Mouse (Mus musculus): ENCODE measurements at regions not wholly inside any gene's neighbourhood (a gene's known extent, or its start where the extent isn't known, plus 50 kb on each side); places are given as distances from the start of the nearest gene placed in this dataset.
A peak's percentile ranks its signal among the peaks of the same experiment; 100 is the strongest.

GRCm38 (mm10) chr1:73797858-73798257, 326.4 kb downstream of the Tns1 start:
- DNase-seq (ENCODE audit: low spot score) = no peak

- DNase-seq (ENCODE audit: low spot score) = no peak
Observed at GRCm38 (mm10) chr1:73797413-73797812, 326.8 kb downstream of the Tns1 start.

DNA sequence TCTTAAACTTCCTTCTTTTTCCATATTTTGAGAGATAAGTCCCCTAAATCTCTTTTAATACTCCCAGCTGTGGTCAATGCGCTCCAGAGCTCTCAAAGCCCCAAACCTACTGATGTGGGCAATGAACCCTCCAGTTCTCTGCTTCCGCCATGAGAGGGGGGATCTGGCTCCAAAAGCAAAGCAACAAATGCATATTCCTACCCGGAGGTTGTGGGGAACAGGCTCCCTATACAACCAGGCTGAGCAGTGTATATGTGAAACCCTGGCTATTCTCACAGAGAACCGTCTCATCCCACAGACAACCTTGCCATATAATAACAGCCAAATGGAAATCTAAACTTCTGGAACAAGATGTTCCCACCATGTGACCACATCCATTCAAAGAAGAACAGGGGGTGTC, 330.4 kb downstream of the Tns1 start:
- DNase-seq (ENCODE audit: low spot score) = no peak

GRCm38 (mm10) chr1:73793256-73793655, 331.0 kb downstream of the Tns1 start:
- no peak for DNase-seq (ENCODE audit: low spot score)

DNA sequence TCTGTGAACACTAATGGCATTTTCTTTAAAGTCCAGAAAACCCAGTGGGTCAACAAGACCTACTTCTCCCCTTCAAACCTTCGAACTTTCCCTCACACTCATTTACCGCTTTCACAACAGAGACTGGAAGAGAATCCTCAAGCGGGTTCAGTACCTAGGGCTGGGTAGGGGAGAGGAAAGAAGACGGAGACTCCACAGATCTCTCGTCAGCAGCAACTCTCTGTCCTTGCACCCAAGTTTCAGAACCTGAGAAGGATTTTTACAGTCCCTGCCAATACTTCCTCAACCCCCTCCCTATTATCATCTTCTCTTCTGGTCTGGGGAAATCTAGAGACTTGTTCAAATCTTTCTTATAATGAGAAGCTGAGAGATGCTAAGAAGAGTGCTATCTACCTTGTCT, 331.9 kb downstream of the Tns1 start:
- no peak for DNase-seq (ENCODE audit: low spot score)

DNA sequence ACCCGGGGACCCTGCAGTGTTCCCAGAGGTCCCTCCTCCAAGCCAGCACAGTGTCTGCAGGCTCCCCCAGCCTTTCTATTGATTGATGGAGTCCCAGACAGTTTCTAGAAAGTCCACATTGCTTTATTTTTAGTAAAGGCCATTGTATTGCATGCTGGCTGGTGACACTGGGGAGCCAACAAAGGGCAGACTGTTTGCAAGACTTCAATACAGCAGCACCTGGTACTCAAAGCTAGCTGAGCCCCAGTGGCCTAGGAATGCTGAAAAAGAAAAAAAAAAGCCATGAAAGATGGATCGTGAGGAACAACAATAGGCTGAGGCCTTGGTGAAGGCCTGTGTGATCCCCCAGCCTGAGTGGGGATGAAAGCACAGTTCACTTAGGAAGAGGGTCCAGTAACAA, 336.6 kb downstream of the Tns1 start:
- DNase-seq (ENCODE audit: low spot score) = no peak

- DNase-seq (ENCODE audit: low spot score) = no peak
Observed at GRCm38 (mm10) chr1:73787224-73787623, 337.0 kb downstream of the Tns1 start.

DNA sequence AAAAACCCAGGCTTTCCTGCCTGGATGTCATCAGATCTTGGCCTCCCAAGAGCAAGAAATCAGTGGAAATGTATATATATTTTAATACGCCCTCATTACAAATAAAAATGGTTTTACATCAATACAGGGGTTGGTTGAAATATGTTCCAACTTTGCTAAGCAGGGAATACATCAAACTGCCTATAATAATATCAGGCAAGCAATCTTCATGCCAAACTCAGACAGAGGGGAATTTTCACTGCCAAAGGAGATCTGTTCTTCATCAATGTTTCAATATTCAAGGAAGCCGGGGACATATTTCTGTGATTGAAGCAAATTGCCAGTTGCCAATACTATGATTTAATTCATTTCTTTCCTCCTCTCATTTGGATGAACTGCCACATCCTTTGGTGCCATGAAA, 340.9 kb downstream of the Tns1 start:
- DNase-seq (ENCODE audit: low spot score) = no peak

GRCm38 (mm10) chr1:73782871-73783270, 341.4 kb downstream of the Tns1 start:
- no peak for DNase-seq (ENCODE audit: low spot score)

DNA sequence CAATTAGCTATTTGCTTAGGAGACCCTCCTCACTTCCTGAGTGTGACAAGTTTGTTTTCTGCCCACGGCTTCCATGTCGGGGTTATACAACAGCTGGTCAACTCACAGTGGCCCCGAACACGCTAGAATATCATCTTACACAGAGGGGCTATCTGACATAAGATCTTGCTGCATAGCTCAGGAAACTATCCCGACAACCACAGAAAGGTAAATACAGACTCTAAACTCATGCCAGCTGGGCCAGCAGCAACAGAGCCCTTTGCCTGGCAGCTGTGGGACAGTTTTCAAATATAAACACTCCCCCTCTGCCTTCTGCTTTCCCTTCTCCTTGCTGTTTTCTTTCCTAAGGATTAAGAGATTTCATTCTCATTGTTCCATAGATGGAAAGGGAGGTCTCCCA, 352.5 kb downstream of the Tns1 start:
- DNase-seq (ENCODE audit: low spot score) = no peak

DNA sequence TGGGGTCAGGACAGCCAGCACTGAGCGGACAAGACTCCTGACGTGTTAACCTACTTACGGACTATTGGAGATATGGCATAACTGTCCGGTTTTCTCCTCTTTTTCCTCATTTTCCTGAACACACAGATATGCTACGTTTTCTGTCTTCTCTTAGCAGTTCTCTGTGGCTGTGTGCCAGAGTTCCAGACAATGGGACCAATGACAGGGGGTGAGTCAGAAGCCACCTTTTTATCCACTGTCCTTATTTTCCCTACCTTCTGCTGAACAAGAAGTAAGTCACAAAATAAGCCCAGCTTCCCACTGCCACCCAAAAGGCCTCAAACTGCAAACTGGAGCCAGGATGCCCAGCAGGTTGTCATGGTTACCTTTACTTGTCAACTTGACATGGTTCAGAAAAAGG, 353.6 kb downstream of the Tns1 start:
- no peak for DNase-seq (ENCODE audit: low spot score)

- no peak for DNase-seq (ENCODE audit: low spot score)
Observed at GRCm38 (mm10) chr1:73764611-73765333, 359.5 kb downstream of the Tns1 start.

DNA sequence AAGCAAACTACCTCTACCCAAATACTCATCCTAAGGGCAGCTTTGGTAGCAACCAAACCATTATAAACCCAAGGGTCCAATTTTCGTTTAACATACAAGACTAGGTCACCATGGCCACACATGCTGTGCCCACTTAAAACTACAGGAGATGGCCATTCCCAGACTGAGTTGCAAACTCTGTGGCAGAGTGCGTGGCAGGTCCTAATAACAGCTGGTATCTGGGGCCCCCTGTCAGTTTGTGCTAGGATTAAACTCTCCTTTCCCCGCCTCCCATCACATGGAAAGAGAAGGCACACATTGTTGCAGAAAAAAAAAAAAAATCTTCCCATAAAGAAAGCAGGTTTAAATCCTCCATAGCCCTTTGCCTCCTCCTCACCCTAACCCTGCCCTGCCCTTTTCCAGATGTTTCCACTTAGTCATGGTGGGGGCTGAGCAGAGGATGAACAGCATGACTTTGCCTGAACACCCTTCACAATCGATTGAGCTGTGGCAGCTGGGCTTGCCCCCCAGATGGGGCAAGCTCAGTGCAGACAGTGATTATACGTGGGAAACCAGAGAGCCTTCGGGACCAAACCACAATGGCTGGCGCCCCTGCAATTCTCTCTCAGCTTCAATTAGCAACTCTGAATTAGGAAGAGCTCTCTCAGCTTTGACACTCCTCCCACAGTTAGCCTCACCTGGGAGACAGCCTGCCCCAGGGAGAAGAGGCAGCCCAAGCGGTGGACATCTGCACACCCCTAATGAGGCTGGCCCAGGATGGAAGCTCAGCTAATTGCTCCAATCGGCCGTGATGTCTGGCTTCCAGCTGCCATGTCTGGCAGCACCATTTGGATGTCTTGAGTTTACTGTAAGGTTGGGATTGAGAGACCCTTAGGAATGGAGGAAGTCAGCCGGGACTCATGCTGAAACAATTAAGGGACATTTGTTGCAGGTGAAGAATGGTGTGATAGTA, 365.9 kb downstream of the Tns1 start:
- no peak for DNase-seq (ENCODE audit: low spot score)

DNA sequence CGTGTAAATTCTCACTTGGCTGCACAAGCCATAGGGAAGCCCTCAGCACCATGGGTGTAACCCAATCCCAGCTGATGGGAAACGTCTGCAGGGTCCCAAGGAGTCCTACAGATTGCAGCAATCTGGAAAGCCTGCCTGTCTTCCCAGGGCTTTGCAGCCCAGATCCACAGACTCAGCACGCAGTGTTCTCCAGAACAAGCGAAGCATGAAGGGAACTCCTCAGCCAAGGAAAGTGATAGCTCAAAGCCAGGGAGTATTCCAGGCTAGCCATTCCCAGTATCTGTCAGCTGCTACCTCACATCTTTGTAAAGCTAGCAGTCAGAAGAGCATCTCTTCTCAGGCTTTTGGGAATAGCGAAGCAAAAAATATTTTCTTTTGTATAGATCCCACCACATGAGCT, 368.5 kb downstream of the Tns1 start:
- no peak for DNase-seq (ENCODE audit: low spot score)

DNA sequence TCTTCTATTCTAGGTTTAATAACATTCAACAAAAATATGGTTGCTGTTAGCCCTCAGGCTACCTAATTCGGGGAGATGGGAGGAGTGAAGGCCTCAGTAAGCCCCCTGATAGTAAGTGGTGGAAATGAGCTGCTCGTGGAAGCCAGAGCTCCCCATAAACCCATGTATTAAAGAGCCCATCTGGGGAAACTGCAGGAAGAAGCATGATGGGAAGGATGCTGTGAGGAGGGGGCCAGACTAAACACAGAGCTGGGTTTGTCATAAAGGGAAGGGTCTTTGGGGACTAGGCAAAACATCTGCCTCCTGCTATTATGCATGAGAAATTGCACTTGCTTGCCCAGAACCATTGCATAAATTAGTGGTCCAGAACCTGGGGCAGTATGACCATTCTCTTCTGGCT, 369.3 kb downstream of the Tns1 start:
- no peak for DNase-seq (ENCODE audit: low spot score)

DNA sequence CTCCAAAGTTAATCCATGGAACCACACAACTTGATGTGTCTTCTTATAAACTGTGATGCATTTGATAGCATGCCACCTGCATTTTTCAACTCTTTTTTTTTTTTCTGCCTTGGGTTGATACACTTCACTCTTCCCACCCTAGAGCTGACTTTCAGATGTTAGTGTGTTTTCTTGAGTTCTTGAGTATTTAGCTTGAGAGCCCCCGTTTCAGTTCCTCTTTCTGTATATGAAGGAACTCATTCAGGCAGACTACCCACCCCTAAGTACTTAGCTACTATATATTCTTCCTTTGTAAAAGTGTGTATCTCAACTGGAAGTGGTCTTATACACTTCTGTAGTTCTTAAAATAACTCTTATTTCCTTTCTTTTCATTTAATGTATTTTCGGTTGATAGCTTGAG, 371.1 kb downstream of the Tns1 start:
- DNase-seq (ENCODE audit: low spot score) = no peak

DNA sequence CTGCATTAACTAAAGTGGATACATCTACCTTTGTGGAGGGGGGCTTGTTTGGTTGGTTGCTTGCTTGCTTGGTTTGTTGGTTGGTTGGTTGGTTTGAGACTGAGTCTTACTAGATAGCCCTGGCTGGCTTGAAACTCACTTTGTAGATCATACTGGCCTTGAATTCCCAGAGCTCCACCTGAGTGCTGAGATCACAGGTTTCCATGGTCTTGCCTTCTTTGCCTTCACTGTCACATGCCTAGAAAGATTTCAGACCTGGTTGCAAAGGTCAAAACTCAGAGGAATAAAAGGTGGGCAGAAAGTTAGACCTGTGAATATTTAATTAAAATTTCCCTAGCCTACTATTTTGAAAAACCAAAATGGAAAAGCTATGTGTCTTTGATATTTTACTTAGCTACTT, 375.5 kb downstream of the Tns1 start:
- DNase-seq (ENCODE audit: low spot score) = no peak

GRCm38 (mm10) chr1:73744555-73745234, 379.6 kb downstream of the Tns1 start:
- no peak for DNase-seq (ENCODE audit: low spot score)

- peak; percentile 41 for DNase-seq (ENCODE audit: low spot score)
Observed at GRCm38 (mm10) chr1:73743737-73744554, 380.3 kb downstream of the Tns1 start.

DNA sequence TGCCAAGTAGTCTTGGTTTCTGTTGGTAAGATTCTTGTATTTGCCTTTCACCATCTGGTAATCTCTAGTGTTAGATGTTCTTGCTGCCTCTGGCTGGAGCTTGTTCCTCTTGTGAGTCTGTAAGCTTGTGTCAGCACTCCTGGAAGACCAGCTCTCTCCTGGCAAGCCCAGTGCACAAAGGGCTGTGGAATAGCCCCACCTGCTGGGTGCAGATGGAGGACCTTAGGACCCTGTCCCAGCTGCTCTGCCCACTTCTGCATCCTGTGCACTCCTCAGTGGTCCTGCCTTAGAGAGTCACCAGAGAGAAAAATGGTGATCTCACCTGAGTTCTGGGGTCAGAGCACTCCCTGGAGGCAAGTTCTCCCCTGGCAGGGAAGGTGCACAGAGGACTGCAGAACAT, 387.2 kb downstream of the Tns1 start:
- peak; percentile 48 for DNase-seq (ENCODE audit: low spot score)

GRCm38 (mm10) chr1:73728377-73728776, 395.9 kb downstream of the Tns1 start:
- no peak for DNase-seq (ENCODE audit: low spot score)

DNA sequence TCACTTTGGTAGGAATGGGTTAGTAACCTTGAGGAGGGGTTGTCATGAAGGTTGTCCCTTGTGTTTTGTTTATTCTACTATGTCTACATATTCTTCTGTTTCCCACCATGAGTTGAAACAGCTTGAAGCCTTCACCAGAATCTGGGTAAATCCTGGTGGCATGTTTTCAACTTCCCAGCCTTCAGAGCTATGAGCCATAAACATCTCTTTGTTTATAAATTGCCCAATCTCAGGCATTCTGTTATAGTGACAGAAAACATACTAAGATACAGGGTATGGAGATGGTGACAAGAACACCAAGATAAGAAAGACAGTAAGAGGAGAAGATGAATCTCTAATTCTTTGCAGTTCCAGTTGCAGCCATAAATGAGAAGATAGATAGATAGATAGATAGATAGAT, 396.5 kb downstream of the Tns1 start:
- no peak for DNase-seq (ENCODE audit: low spot score)
